Mouse (Mus musculus) bone marrow, adult 2 months (tissue): ENCODE data around the gene Cfap52. TPM values are rescaled to one million over a fixed set of nuclear protein-coding genes. Genes with fewer than 3 reads are reported as not detected.

Experiments used
- H3K27ac ChIP-seq: fragments of 200-500 bp; 2 replicates; pipeline ENCODE4 v1.5.1; 2012; ENCODE audit warnings: low read depth, mild to moderate bottlenecking, control low read depth, inconsistent platforms, low read length; ENCODE audit not compliant: control insufficient read depth, poor library complexity, insufficient read depth
- H3K4me1 ChIP-seq: fragments of 200-500 bp; 2 replicates; pipeline ENCODE4 v1.6.1; 2011; ENCODE audit warnings: low read length; ENCODE audit not compliant: control insufficient read depth, insufficient read depth
- H3K4me3 ChIP-seq: fragments of 200-500 bp; replicated peaks from 2 replicates; pipeline ENCODE3; 2011; ENCODE audit warnings: mild to moderate bottlenecking, low read depth, low read length, control low read depth; ENCODE audit not compliant: control insufficient read depth
- CTCF ChIP-seq: fragments of 200-500 bp; IDR thresholded peaks from 2 replicates; pipeline ENCODE4 v1.5.1; 2011; ENCODE audit warnings: low read length, control low read depth; ENCODE audit not compliant: control insufficient read depth, insufficient read depth
- POLR2A ChIP-seq: fragments of 200-500 bp; IDR thresholded peaks from 2 replicates; pipeline ENCODE4 v1.6.1; 2011; ENCODE audit warnings: low read depth, mild to moderate bottlenecking, control low read depth, low read length, borderline replicate concordance; ENCODE audit not compliant: control insufficient read depth
- WGBS: fragments of 180-500 bp; shearing (Covaris S2); methylation state at CpG from one replicate; pipeline ENCODE4 v1.1.7; 2018; 5-methylcytosine and 5-hydroxymethylcytosine counted together
- polyA plus RNA-seq: library from polyadenylated mRNA; stranded (reverse); fragments of >200 nt; gene quantifications from 2 replicates; pipeline ENCODE4 v1.2.4, GENCODE M21; 2011; ENCODE audit warnings: low replicate concordance; ENCODE audit not compliant: missing spikeins, insufficient read depth, insufficient read length

The Cfap52 gene
- not detected in 2 replicates for polyA plus RNA-seq

- peak within 1 kb of the TSS; percentile 83 for H3K4me3 ChIP-seq
- H3K4me1 ChIP-seq = peaks cover 3% of the 10 kb centered on the region
- no peak within 1 kb of the TSS for H3K27ac ChIP-seq
- 10% methylated on average over 15 of the region's 15 CpGs for WGBS
- TF ChIP-seq CTCF (no peak), POLR2A (no peak)
Observed at GRCm38 (mm10) chr11:67965242-67965883, at the start of gene Cfap52. Gene Cfap52, minus strand, starts transcription at chr11:67965651.

GRCm38 (mm10) chr11:68012207-68012606, 46.8 kb upstream of the Cfap52 start:
- H3K4me3 ChIP-seq = no peak overlapping the region
- H3K27ac ChIP-seq = no peak overlapping the region
- H3K4me1 ChIP-seq = no peaks in the 10 kb centered on the region; the same call in 1 of the 2 replicates
- TF ChIP-seq POLR2A = no peak
- 78% methylated on average over 7 of the region's 7 CpGs for WGBS

GRCm38 (mm10) chr11:68009377-68009776, 43.9 kb upstream of the Cfap52 start:
- 77% methylated on average over 5 of the region's 5 CpGs for WGBS
- H3K27ac ChIP-seq = no peak overlapping the region

GRCm38 (mm10) chr11:68007645-68008044, 42.2 kb upstream of the Cfap52 start:
- H3K4me1 ChIP-seq = no peaks in the 10 kb centered on the region; the same call in 1 of the 2 replicates
- WGBS = 94% methylated on average over 6 of the region's 6 CpGs
- no peak overlapping the region for H3K4me3 ChIP-seq
- no peak overlapping the region for H3K27ac ChIP-seq
- no peak for TF ChIP-seq CTCF
- no peak for TF ChIP-seq POLR2A

More at GRCm38 (mm10) chr11:68009377-68009776, 43.9 kb upstream of the Cfap52 start:
- H3K4me1 ChIP-seq = no peaks in the 10 kb centered on the region; the same call in 1 of the 2 replicates
- no peak overlapping the region for H3K4me3 ChIP-seq
- TF ChIP-seq CTCF = no peak
- TF ChIP-seq POLR2A = no peak

- WGBS = 75% methylated on average over 8 of the region's 8 CpGs
- TF ChIP-seq POLR2A = no peak
- Histone ChIP-seq H3K4me1 (no peaks in the 10 kb centered on the region; the same call in 1 of the 2 replicates), H3K27ac (no peak overlapping the region), H3K4me3 (no peak overlapping the region)
Observed at GRCm38 (mm10) chr11:68006216-68006789, 40.9 kb upstream of the Cfap52 start.

GRCm38 (mm10) chr11:68004191-68004590, 38.7 kb upstream of the Cfap52 start:
- TF ChIP-seq POLR2A (no peak), CTCF (peak; percentile 78)
- Histone ChIP-seq H3K4me3 (no peak overlapping the region), H3K4me1 (no peaks in the 10 kb centered on the region; the same call in 1 of the 2 replicates), H3K27ac (no peak overlapping the region)
- 20% methylated on average over 6 of the region's 6 CpGs for WGBS

- H3K4me1 ChIP-seq = peaks cover 1% of the 10 kb centered on the region
- H3K4me3 ChIP-seq = no peak overlapping the region
- WGBS = 83% methylated on average over 5 of the region's 5 CpGs
- no peak for TF ChIP-seq POLR2A
- no peak for TF ChIP-seq CTCF
- H3K27ac ChIP-seq = no peak overlapping the region
Observed at GRCm38 (mm10) chr11:67999629-68000028, 34.2 kb upstream of the Cfap52 start.

GRCm38 (mm10) chr11:67998905-67999304, 33.5 kb upstream of the Cfap52 start:
- H3K4me1 ChIP-seq = peaks cover 1% of the 10 kb centered on the region
- no peak overlapping the region for H3K4me3 ChIP-seq
- 86% methylated on average over 3 of the region's 3 CpGs for WGBS
- TF ChIP-seq CTCF = no peak
- TF ChIP-seq POLR2A = no peak
- H3K27ac ChIP-seq = no peak overlapping the region

- WGBS = 79% methylated on average over 4 of the region's 4 CpGs
- no peak overlapping the region for H3K4me3 ChIP-seq
- H3K27ac ChIP-seq = no peak overlapping the region
- peaks cover 1% of the 10 kb centered on the region for H3K4me1 ChIP-seq
- no peak for TF ChIP-seq POLR2A
- TF ChIP-seq CTCF = no peak
Observed at GRCm38 (mm10) chr11:67995965-67996364, 30.5 kb upstream of the Cfap52 start.
